Comparison of ENCODE assay signal across 22 mouse cellular contexts in genomic region chr4:140558193-140558592, GRCm38 (mm10).
"Had no signal": no experiment of that assay in that cellular context is flagged by ENCODE, and none has a peak within 500 bp of the region (broad histone marks: within the 10 kb centered on the region; RNA-seq: fewer than 3 reads in every experiment).

No protein-coding gene starts in this region.

- ATAC-seq: hindbrain, embryonic 16.5 days; inflammation-experienced regulatory T-cells, adult 6 months; intestine, embryonic 15.5 days; intestine, postnatal 0 days had no signal

- H3K27ac ChIP-seq: gastrocnemius, adult 2 months; heart, embryonic 10.5 days; hindbrain, embryonic 14.5 days; intestine, embryonic 15.5 days; layer of hippocampus, adult 2 months; left cerebral cortex, adult 2 months; limb, embryonic 10.5 days; limb, embryonic 12.5 days had no signal

- H3K9me3 ChIP-seq: heart, embryonic 10.5 days; intestine, embryonic 15.5 days; limb, embryonic 10.5 days had no signal

- DNase-seq: gastrocnemius, adult 2 months; gastrocnemius, postnatal 10 days; gastrocnemius, postnatal 25 days; heart, adult 18-20 months; heart, postnatal 10 days; heart, postnatal 4 days; kidney, adult 18-20 months; kidney, adult 8-10 months; kidney, postnatal 10 days; kidney, postnatal 25 days; kidney, postnatal 4 days had no signal

- H3K4me2 ChIP-seq: heart, embryonic 12.5 days; hindbrain, embryonic 14.5 days; intestine, embryonic 15.5 days; limb, embryonic 12.5 days had no signal

- H3K9ac ChIP-seq: heart, embryonic 12.5 days; hindbrain, embryonic 14.5 days; intestine, embryonic 15.5 days; limb, embryonic 12.5 days had no signal

- H3K4me1 ChIP-seq: heart, embryonic 10.5 days; heart, embryonic 12.5 days; intestine, embryonic 15.5 days; limb, embryonic 12.5 days had no signal

- H3K4me3 ChIP-seq: gastrocnemius, adult 2 months; heart, embryonic 10.5 days; heart, embryonic 12.5 days; intestine, embryonic 15.5 days; layer of hippocampus, adult 2 months; left cerebral cortex, adult 2 months; limb, embryonic 10.5 days; limb, embryonic 12.5 days had no signal

- H3K27me3 ChIP-seq: heart, embryonic 12.5 days; intestine, embryonic 15.5 days; limb, embryonic 12.5 days had no signal
